Mouse (Mus musculus): ENCODE measurements at regions not wholly inside any gene's neighbourhood (a gene's known extent, or its start where the extent isn't known, plus 50 kb on each side); places are given as distances from the start of the nearest gene placed in this dataset.

DNA sequence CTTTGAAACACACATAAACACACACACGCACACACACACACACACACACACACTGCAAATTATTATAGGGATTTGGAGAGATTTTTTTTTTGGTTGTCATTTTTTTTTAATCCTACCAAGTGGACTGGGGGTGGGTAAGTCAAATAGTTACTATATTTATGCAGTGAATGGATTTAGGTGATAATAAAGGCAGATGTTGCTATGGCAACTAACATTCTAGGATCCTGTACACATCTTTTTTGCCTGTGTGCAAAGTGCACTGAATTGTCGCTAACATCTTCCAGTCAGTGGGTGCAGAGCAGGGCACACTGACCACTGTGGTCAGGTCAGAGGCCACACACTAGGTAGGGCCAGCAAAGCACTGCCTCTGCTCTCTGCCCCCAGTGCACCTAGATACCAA, 68.4 kb upstream of the Cacna1e start:
- TF ChIP-seq EP300 (optimal IDR thresholded peaks at IDR 0.05) (no peak), CTCF (IDR thresholded peaks at IDR 0.05; ENCODE audit: low read depth) (no peak)
